8 mouse cellular contexts compared by ENCODE assay signal in the genomic region with DNA sequence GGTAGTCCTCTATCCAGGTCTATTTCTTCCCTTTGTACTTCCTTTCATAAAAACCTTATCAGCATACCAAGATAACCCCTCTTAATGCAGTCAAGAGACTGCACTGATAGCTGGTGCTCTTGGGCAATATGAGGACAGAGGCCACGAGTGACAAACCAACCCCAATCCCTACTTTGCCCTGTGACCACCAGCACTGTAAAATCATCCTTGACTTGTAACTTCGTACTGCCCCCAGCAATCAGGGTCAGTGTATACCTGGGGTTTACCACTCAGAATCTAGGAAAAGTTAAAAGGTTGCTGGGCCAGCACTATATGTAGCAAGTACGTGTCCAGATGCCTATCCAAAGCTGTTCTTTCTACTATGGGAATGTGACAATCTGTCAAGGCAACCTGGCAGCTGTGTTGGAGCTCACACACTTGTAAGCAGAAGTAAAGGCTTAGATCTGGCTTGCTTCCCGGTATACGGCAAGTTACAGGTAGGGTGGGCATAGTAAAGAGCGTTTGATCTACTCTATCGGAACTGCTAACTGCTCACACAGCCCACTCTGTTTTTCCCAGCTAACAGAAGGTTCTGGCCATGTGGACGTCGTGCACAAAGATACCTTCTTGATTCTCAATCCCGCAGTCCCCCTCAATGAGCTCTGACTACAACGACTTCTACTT. TPM values are rescaled to one million over a fixed set of nuclear protein-coding genes. Genes with fewer than 3 reads are reported as not detected.
DNase-seq lines count a peak whose midpoint lies in the region; ATAC-seq lines count a peak whose summit lies in the region.

No protein-coding gene starts in this region.

- peaks cover 48% of the 10 kb centered on the region for H3K36me3 ChIP-seq in limb, embryonic 12.5 days
- peaks cover 37% of the 10 kb centered on the region for H3K36me3 ChIP-seq in stomach, embryonic 15.5 days

- H3K9me3 ChIP-seq in limb, embryonic 12.5 days, result no peaks in the 10 kb centered on the region
- H3K9me3 ChIP-seq in stomach, embryonic 15.5 days, result no peaks in the 10 kb centered on the region

- H3K4me2 ChIP-seq in limb, embryonic 12.5 days, result peak overlapping the region; percentile 94
- H3K4me2 ChIP-seq in stomach, embryonic 15.5 days, result peak overlapping the region; percentile 77

- H3K27ac ChIP-seq in limb, embryonic 12.5 days, result peak overlapping the region; percentile 89
- peak overlapping the region; percentile 85 for H3K27ac ChIP-seq in stomach, embryonic 15.5 days

- no peak for ATAC-seq in limb, embryonic 12.5 days (ENCODE audit: insufficient number of reproducible peaks, insufficient read depth, low FRiP score, low TSS enrichment, low read depth)
- no peak for ATAC-seq in stomach, embryonic 15.5 days (ENCODE audit: insufficient read depth, low FRiP score, low read depth)

- H3K4me1 ChIP-seq in limb, embryonic 12.5 days (replicated peaks), result peaks cover 20% of the 10 kb centered on the region
- peaks cover 32% of the 10 kb centered on the region for H3K4me1 ChIP-seq in stomach, embryonic 15.5 days

- peak overlapping the region; percentile 97 for H3K9ac ChIP-seq in limb, embryonic 12.5 days (replicated peaks)
- H3K9ac ChIP-seq in stomach, embryonic 15.5 days, result peak overlapping the region; percentile 76

- no peaks in the 10 kb centered on the region for H3K27me3 ChIP-seq in limb, embryonic 12.5 days
- H3K27me3 ChIP-seq in stomach, embryonic 15.5 days (replicated peaks), result no peaks in the 10 kb centered on the region

- peak; percentile 47 for DNase-seq in cerebellum, adult 9-11 months
- no peak for DNase-seq in cerebellum, postnatal 4 days (ENCODE audit: low spot score in 2 of 2)
- DNase-seq in right cerebral cortex, postnatal 10 days (ENCODE audit: low spot score in 2 of 2), result peak; percentile 30 to 47
- no peak for DNase-seq in right cerebral cortex, postnatal 14 days
- DNase-seq in urinary bladder, postnatal 25 days (ENCODE audit: low spot score), result no peak
- no peak for DNase-seq in right cerebral cortex, postnatal 25 days

- 12% methylated on average over 11 of the region's 11 CpGs for WGBS in limb, embryonic 12.5 days
- WGBS in stomach, embryonic 15.5 days, result 6% methylated on average over 11 of the region's 11 CpGs

- H3K4me3 ChIP-seq in limb, embryonic 12.5 days (replicated peaks), result peak overlapping the region; percentile 98
- peak overlapping the region; percentile 76 for H3K4me3 ChIP-seq in stomach, embryonic 15.5 days (replicated peaks)

RNA-seq across cellular contexts. Expression of a gene that starts 1.2 kb away (rescaled TPM):
- polyA plus RNA-seq in limb, embryonic 12.5 days (2016; fragmentation: Nextera tagmentation; extraction: Ambion mirVana), result 620 and 631 TPM in 2 replicates
- 954 and 1,026 TPM in 2 replicates for polyA plus RNA-seq in stomach, embryonic 15.5 days (2015; fragmentation: Nextera tagmentation; extraction: Ambion mirVana)

RNA-seq across cellular contexts. Expression of a gene that starts 9.5 kb away (rescaled TPM):
- 484 and 518 TPM in 2 replicates for polyA plus RNA-seq in limb, embryonic 12.5 days (2016; fragmentation: Nextera tagmentation; extraction: Ambion mirVana)
- polyA plus RNA-seq in stomach, embryonic 15.5 days (2015; fragmentation: Nextera tagmentation; extraction: Ambion mirVana), result 537 and 556 TPM in 2 replicates

RNA-seq across cellular contexts. Expression of a gene that starts 21.0 kb away (rescaled TPM):
- not detected in 2 replicates for polyA plus RNA-seq in limb, embryonic 12.5 days (2016; fragmentation: Nextera tagmentation; extraction: Ambion mirVana)
- polyA plus RNA-seq in stomach, embryonic 15.5 days (2015; fragmentation: Nextera tagmentation; extraction: Ambion mirVana), result 0.59 TPM in 1 of 2 replicates, not detected in the other

RNA-seq across cellular contexts. Expression of a gene that starts 22.4 kb away (rescaled TPM):
- 221 and 229 TPM in 2 replicates for polyA plus RNA-seq in limb, embryonic 12.5 days (2016; fragmentation: Nextera tagmentation; extraction: Ambion mirVana)
- polyA plus RNA-seq in stomach, embryonic 15.5 days (2015; fragmentation: Nextera tagmentation; extraction: Ambion mirVana), result 167 TPM in 2 replicates

RNA-seq across cellular contexts. Expression of a gene that starts 26.3 kb away (rescaled TPM):
- 671 and 778 TPM in 2 replicates for polyA plus RNA-seq in limb, embryonic 12.5 days (2016; fragmentation: Nextera tagmentation; extraction: Ambion mirVana)
- polyA plus RNA-seq in stomach, embryonic 15.5 days (2015; fragmentation: Nextera tagmentation; extraction: Ambion mirVana), result 420 and 451 TPM in 2 replicates

Comparison
In these comparisons a context has a peak if more than half of its experiments do, and no peak if none do; other contexts are left out.
1. DNase-seq: peak in cerebellum, adult 9-11 months (single experiment) and right cerebral cortex, postnatal 10 days (2 of 2); none in cerebellum, postnatal 4 days (0 of 2), right cerebral cortex, postnatal 14 days (single experiment), urinary bladder, postnatal 25 days (single experiment) and right cerebral cortex, postnatal 25 days (single experiment).